Mouse (Mus musculus): ENCODE results near the gene Zfp933.
"Not testable (repeated sequence)": the region's sequence is repeated elsewhere in the genome, so short reads cannot be mapped to it uniquely, and the experiment has no call there.

Zfp933 gene

DNA sequence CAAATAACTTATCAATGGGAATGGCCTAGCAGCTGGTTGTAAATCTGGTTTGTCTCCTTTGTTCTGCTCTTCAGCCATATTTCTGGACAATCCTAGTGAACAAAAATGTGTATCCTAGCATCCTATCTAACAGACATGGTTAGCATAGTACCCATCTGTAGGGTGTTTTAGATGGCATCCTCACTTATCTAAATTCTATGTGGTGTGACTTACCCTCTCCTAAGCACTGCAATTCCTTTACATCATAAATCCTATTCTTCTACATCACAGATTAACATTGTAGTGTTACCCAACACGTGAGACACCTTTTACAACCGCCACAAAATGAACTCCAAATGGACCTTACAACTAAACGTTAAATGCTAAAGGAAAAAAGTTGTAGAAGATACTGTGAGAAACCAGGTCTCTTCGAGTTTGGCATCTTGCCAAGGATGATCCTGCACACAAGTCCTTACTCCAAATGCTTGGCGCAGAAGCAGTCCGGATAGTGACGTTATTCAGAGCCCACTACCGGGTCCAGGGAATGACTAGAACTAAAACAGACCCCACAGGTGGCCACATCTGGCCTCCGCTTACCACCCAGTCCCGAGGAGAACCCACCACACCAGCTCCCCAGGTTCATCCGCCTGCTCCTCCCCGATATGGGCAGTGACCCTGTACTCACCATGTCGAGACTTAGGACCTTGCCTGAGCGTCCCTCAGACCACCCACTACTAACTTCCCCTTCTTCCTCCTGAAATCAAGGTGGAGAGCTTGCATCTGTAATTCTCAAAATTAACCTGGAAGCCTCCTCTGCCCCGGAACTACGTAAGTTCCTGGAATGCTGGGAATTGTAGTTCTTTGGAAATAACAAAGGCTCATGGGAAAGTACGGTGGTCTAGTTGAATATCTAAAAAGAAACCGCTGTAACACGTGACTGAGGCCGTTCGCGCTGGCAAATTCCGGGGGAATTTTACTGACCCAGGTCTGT lies at the start of gene Zfp933:
Zfp933 (minus strand) TSS at position 753 of the 970 bp plus-strand sequence.
- DNase-seq (ENCODE audit: low read depth, low spot score), result peak; percentile 91

DNA sequence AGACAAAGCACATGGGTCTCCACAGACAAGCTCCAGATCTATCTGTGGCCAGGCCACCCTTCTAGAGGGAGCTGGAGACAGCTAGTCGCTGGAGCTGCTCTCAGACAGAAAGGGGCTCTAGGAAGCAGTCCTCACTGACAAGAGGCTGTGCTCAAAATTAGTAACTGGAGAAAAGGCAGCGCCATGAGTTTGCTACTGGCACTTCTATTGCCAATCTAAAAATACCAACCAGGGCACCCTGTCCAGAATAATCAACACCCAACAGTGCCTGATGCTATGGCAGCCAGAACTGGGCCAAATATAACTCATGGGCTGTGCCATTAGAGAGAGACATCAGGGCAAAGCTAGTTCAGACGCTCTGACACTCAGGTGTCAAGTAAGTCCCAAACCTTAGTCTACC lies 49.2 kb upstream of the Zfp933 start:
- DNase-seq (ENCODE audit: low read depth, low spot score), result no peak

DNA sequence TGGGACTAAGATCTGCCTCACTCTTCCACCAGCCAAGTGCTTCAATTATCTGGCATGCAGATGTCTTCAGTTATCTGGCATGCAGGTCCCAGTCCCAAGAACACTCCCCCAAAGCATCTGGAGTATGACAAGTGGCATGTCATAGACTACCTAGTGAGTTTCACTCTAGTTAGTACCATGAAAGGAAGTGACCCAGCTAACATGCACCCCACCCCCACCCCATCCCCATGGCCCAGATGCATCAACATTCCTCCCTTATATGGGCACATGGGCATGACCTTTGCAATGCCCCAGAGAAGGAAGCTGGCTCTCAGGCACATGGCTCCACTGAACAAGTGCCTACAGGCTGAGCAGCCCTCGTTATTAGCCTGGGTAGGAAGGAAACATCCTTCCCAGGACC lies 48.2 kb upstream of the Zfp933 start:
- DNase-seq (ENCODE audit: low read depth, low spot score), result no peak

DNA sequence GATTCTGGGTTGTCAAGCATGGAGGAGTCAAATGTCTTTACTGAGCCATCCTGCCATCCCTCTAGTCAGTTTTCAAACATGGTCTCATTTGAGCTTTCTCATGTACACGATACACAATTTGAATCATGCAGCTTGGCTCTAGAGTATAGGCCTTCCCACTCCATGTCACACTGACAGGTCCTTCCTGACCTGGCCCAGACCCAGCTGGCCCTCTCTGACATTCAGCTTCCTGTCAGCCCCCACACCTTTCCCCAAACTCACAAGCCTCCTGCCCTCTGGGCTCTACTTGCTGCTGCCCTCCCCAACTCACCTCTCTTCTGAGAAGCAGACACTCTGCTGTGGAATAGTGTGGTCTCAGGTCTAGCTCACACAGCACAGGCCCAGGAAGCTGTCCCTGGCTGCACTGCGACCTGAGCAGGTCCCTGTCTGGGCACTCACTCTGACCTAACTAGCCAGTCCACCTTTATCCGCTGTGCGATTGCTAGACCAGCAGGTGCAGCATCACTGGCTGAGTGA lies 47.7 kb upstream of the Zfp933 start:
- no peak for DNase-seq (ENCODE audit: low read depth, low spot score)

DNA sequence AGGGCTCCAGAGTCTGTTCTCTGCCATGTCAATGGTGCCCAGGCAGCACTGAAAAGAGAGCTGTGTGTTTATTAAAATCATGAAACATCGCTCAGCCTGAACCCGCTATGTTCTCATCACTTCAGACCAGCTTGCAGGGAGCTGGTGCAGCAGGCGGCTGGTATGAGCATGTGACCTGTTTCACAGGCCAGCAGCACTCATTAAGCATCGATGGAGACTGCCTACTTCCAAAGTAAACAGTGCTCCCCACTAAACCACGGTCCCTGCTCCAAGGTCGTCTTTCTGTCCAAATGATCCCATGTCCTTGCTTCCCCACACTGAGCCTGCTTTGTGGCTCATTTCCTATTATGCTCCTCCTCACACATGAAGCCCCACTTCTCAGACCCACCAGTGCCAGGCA lies 42.2 kb upstream of the Zfp933 start:
- DNase-seq (ENCODE audit: low read depth, low spot score), result no peak

DNA sequence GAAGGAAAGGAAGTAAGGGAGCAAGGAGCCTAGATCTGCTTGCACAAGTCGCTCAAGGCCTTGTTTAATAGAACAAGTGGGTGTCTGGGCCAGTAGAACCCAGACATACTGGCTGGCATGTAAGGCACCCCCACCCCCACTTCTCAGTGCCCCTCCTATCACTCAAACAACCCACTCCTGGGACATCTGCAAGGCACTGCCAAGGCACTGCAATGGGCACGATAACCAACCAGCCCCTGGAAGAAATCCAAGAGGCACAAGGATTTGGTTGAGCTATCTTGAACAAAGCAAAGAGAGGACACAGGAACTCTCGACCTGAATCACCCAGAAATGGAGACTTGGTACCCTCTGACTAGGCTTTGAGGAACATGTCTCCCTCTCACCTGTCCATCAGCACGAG lies 40.1 kb upstream of the Zfp933 start:
- no peak for DNase-seq (ENCODE audit: low read depth, low spot score)

DNA sequence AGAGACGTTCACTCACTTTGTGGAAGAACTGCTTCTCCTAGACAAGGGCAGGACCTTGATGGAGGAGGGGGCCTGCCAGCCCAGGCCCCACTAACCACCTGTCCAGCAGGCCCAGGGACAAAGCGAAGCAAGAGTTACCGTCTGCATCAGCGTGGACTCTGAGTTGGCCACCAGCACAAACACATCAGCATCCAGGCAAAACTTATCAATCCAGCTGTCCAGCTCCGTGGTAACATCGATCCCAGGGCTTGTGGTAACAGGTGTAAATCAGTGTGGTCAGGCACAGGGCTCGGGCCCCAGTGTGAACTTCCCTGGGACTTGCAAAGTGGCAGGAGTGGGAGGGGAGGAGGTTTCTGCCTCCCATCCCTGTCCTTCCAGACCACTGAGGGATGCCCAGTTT lies 39.1 kb upstream of the Zfp933 start:
- DNase-seq (ENCODE audit: low read depth, low spot score), result no peak

DNA sequence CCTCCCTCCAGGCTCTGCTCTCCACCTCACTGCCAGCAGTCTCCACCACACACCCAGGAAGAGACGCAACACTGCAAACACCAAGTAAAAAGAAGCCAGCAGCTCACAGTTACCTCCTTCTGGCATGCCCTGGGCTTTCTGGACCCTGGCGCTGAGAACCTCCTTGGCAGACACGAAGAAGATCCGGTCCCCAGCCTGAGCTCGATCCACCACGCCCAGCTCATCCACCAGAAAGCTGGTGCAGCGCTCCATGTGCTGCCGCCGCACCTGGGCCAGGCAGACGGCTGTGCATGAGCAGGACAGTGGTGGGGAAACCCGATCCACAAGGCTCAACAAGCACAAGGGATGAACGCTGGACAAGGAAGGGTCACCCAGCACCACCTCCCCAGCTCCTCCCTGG lies 38.0 kb upstream of the Zfp933 start:
- no peak for DNase-seq (ENCODE audit: low read depth, low spot score)

DNA sequence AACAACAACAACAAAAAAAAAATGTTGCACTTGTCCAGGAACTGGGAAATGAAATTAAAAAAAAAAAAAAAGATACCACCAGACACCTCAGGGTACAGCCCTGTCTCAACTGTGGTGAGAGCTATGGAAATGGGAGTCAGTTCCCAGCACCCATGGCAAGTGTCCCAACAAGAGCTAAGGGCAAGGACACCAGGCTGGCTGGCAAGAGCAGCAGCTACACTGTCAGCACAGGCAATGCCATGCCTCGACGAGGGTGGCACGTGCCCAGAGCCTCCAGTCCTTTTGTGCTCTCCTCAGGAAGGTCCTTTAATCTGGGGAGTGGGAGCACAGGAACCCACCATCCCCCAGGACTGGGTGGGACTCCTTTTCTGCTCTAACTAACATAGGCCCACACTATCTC lies 36.0 kb upstream of the Zfp933 start:
- DNase-seq (ENCODE audit: low read depth, low spot score), result no peak

DNA sequence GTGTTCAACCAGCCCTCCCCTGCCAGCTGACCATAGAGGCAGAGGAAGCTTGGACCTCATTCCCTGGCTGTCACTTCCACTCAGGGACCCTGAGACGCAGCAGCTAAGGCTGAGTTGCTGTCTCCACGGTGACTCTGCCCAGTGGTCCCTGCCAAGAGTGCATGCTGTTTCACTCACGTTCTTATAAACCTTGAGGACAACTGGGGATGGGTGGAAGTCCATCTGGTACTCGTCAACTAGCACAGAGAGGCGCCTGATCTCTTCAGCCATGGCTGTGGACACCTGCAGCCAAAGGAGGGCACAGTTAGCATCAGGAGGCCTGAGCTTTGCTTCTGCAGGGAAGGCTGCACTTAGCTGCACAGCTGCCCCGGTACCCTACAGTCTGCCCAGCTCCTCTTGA lies 34.9 kb upstream of the Zfp933 start:
- no peak for DNase-seq (ENCODE audit: low read depth, low spot score)

DNA sequence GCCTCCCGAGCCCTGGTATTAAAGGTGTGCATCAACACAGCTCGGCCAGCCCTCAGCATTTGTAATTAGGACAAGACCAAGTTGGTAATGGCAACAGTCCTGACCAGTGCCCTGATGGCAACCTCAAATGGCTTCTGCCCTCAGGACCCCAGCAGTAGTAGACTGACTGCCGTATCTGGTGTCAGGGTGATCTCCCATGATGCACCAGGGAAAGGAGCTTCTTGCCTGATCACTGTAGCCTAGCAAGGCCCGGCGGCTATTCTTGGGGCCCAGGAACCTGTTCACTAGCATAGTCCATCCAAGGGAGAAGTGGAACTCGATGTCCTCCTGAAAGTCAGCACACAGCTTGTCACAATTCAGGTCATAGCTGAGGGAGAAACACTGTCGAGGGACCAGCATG lies 33.6 kb upstream of the Zfp933 start:
- DNase-seq (ENCODE audit: low read depth, low spot score), result no peak

DNA sequence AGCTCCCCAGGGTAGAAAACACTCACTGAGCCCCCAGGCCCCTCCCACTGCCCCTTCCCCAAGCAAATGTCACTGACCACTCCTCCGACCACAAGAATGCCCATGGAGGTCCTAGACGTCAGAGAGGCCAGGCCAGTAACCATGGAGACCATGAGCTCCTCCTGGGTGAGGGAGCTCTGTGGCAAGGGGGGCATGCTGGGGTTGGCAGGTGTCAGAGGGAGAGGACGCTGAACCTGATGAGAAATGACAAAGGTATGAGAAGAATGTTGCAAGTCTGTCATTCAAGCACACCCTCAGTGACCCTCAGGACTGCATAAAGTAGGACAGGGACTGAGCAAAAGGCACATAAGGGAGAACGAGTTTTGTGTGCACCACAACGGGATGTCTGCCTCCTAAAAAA lies 31.7 kb upstream of the Zfp933 start:
- DNase-seq (ENCODE audit: low read depth, low spot score), result peak; percentile 22

DNA sequence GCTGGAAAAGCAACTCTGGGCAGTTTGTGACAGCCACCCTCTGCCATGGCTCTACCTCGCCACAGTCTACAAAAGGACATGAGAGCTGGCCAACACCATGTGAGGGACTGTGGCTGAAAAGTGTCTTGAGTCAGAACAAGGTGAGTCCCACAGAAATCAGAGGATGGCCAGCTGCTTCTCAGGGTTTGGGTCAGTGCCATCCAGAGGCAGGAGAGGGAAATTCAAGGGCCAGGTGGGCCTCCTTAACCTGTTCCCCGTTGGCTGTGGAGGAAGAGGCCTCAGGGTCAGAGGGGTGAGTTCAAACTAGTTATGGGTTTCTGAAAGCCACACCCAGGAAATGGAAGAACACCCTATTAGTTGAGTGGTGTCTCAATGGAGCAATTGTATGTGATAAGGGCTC lies 31.3 kb upstream of the Zfp933 start:
- DNase-seq (ENCODE audit: low read depth, low spot score), result peak; percentile 23

DNA sequence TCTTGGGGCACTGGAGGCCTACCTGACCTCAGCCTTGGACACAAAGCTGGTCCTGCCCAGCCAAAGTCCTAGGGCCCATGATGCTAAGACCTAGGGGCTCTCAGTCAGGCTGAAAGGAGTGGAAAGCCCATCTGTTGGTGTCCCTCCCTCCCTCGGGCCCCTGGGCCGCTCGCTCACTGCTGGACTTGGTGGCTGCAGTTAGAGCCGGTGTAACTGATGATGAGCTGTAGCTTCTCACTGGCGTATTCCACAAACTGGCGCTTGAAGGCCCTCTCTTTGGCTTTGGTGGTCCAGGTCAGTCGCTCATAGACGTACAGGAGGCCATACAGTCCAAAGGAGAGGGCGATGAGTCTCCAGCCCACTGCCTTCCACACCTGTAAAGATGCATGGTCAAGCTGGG lies 30.4 kb upstream of the Zfp933 start:
- DNase-seq (ENCODE audit: low read depth, low spot score), result no peak

DNA sequence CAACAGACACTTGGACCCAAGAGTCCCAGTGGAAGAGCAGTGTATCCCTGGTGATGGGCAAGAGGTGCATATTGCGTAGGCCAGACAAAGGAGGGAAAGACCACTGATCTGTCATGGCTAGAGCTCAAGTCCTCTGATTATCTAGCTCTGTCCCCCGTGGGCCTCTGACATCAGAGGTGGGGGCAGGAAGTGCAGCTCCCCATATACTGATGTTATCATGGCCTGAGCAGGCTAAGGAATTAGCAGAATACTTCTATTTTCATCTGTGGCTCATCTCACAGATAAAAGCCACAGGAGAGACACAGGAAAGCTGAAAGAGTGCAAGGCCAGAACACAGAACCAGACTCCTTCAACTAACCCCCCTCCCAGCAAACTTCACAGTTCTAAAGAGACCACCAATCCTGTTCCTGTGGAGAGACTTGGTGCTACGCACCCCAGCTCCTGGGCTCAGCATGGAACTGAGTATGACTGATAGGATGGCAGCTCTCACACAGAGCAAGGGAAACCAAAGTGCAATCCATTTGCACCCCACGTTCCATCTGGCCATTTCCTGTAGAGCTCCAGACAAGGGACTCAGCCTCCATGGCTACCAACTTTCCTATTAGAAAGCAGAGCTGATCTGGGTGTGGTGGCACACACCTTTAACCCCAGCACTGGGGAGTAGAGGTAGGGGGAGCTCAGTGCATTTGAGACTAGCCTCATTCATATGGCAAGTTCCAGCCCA lies 27.8 kb upstream of the Zfp933 start:
- DNase-seq (ENCODE audit: low read depth, low spot score), result no peak

DNA sequence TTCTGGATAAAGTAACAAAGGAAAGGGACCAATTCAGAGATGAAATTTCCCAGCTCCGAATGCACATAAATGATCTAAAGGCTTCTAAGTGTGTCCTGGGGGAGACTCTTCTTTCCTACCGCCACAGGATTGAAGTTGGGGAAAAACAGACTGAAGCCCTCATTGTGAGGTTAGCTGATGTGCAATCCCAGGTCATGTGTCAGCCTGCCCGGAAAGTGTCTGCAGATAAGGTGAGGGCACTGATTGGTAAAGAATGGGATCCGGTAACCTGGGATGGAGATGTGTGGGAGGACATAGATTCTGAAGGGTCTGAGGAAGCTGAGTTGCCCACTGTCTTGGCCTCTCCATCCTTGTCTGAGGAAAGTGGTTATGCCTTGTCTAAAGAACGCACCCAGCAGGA lies 21.1 kb upstream of the Zfp933 start:
- no peak for DNase-seq (ENCODE audit: low read depth, low spot score)

DNA sequence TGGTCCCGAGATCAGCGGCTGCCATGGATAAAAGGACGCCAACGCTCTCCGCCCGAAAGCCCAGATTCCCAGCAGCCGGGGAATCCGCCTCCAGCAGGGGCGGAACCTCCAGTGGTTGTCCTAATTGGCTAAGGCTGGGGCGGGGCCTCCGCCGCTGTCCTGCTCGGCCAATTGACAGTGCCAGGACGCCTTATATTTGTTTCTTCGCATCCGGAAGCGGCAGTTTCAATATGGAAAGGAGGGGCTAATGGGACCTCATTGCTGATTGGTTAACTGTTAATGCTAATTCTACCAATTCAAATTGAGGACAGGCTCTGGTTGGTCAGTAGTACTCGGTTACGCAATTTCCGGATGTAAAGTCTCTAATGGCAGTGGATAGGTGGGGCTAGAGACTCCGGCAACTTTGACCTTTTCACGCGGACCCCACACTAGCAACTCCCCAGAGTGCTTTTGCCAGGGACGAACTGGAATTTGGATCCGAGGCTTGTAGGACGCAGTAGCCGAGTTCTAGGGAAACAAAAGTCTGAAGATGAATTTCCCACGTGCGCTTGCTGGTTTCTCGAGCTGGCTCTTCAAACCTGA lies 20.4 kb upstream of the Zfp933 start, which contains the start of the genes Miip and Fv1:
Miip (minus strand) TSS at position 367 of the 582 bp plus-strand sequence.
Fv1 (plus strand) TSS at position 530 of the 582 bp plus-strand sequence.
- peak; percentile 80 for DNase-seq (ENCODE audit: low read depth, low spot score)

DNA sequence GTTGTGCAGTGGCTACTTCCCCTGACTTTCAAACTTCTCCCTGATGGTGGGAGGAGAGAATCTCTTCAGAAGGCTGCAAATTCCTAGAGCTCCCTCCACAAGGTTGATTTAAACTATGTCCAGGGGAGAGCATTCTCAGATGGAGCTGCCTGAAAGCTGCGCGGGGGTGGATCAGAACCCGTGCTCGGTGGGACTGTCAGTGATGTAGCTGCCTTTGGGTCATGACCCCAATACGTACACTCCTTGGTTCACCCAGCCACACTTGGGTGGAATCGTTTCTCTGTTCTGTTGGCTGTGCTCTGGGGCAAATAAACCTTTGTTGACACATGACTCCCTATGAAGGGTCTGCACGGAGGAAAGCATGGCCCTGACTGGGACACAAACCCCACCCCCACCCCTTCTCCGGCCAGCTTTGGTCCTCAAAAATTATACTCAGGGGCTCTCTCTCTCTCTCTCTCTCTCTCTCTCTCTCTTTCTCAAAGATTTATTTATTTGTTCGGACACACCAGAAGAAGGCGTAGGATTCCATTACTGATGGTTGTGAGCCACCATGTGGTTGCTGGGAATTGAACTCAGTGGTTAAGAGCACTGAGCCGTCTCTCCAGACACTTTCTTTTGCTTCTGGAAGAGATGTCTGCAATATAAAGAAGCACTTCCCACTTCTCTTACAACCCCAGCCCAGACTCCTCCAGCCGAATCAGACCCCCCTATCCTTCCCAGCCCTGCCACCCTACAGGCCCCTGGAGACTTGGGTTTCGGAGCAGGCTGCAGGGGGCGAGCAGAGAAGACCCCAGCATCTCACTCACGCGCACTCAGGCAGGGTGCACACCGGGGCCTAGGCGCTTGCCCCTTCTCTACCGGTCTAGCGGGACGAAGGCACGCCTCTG lies 19.6 kb upstream of the Zfp933 start:
- no peak for DNase-seq (ENCODE audit: low read depth, low spot score)

DNA sequence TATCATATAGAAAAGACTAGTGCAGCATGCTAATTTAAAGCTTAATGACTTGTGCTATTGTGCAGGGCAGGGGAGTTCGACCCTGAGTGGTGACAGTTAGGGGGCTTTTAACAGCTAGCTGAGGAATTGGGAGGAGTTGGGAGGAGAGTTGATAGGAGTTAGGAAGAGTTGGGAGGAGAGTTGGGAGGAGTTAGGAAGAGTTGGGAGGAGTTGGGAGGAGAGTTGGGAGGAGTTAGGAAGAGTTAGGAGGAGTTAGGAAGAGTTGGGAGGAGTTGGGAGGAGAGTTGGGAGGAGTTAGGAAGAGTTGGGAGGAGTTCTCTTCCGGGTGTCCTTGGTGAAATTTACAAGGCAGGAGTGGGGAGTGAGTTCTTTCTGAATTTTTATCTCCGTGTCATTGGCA lies 18.6 kb upstream of the Zfp933 start:
- not testable (repeated sequence) for DNase-seq (ENCODE audit: low read depth, low spot score)

DNA sequence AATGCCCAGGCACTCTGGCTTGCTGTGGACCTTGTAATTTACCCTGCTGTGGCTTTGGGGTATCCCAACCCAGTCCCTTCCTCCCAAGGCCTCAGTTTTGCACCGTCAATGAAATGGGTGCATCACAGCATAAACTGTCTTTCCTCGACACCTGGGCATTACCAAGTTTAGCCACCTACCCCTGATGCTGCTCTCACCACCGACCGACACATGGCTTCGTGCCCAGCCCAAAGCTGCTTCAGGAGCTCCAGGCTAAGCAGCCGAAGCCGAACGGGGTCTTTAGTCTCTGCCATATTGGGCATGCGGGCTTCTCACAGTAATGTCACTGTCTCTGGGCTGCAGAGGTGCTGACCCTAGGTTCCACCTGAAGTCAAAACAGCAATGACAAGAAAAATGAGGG lies 17.9 kb upstream of the Zfp933 start:
- DNase-seq (ENCODE audit: low read depth, low spot score), result no peak

DNA sequence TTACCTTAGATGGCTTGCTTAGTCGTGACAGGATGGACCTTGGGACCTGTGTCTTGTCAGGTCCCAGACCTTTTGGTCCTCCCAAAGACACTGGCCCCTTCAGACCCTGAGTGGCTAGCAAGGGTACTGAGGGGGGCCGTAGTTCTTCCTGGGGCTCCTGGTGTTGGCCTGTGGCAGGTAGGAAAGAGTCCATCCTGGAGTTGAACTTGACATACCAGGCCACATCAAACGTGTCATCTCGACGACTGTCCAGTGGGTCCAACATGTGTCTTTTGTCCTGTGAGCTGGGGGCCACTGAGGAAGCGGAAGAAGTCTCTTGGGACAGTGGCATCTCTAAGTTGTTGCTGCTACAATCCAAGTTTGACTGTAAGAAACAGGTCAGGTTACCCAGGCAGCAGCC lies 17.5 kb upstream of the Zfp933 start:
- DNase-seq (ENCODE audit: low read depth, low spot score), result no peak
